Mouse (Mus musculus): ENCODE data around the gene Acacb.

Acacb gene

GRCm38 (mm10) chr5:114146028-114146888 lies at the start of gene Acacb:
TSS of gene Acacb (plus strand) at chr5:114146535.
- no peak for DNase-seq (ENCODE audit: low read depth)

GRCm38 (mm10) chr5:114099709-114100389 lies 46.5 kb upstream of the Acacb start:
- DNase-seq (ENCODE audit: low read depth), result peak; percentile 91

- DNase-seq (ENCODE audit: low read depth), result no peak
Observed at GRCm38 (mm10) chr5:114100390-114101099, 45.8 kb upstream of the Acacb start.

- DNase-seq (ENCODE audit: low read depth), result no peak
Observed at GRCm38 (mm10) chr5:114101873-114102272, 44.5 kb upstream of the Acacb start.

GRCm38 (mm10) chr5:114102807-114103206 lies 43.5 kb upstream of the Acacb start:
- peak; percentile 29 for DNase-seq (ENCODE audit: low read depth)

DNA sequence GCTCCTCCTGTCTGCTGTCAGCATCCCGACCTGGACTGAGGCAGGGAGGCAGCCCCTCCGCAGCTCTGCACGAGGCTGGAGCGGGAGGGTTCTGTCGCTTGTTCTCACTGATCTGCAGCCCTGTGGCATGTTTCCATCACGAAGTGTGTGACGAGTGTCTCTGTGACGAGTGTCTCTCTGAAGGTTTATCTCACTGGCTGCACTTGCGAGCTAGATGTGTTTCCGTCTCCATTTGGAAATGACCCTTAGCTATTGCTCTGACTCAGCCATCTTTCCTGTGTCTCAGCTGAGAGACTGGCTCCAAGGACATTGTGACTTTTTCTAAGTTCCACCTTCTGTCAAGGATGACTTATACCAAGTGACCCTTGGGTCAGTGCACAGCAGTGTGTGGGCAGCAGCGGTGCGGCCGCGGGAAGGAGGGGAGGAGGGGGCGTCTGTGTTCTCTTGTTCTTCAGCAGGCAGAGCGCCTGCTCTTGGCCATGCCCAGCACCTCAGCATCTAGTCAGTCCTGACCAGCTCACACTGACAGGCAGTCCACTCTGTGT lies 39.9 kb upstream of the Acacb start:
- no peak for DNase-seq (ENCODE audit: low read depth)

GRCm38 (mm10) chr5:114113334-114113733 lies 33.0 kb upstream of the Acacb start:
- peak; percentile 36 for DNase-seq (ENCODE audit: low read depth)

- no peak for DNase-seq (ENCODE audit: low read depth)
Observed at GRCm38 (mm10) chr5:114115030-114115429, 31.3 kb upstream of the Acacb start.

GRCm38 (mm10) chr5:114116586-114116985 lies 29.7 kb upstream of the Acacb start:
- DNase-seq (ENCODE audit: low read depth), result no peak

- DNase-seq (ENCODE audit: low read depth), result no peak
Observed at GRCm38 (mm10) chr5:114119806-114120205, 26.5 kb upstream of the Acacb start.

DNA sequence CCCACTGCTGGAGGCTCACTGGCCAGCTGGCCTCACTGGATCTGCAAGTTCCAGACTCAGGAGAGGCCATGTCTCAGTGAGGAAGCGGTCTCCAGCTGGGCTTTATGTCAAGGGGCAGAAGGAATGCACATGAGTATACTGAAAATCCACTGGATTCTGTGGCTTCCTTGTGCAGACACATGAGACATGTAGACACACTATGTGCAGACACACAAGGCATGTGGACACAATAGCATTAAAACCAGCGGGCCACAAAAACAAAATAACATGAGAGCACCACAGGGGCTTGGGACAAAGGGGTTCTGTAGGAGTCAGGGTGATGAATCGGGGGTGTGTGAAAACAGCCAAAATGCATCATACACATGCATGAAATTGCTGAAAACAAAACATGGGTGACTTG lies 20.3 kb upstream of the Acacb start:
- no peak for DNase-seq (ENCODE audit: low read depth)

DNA sequence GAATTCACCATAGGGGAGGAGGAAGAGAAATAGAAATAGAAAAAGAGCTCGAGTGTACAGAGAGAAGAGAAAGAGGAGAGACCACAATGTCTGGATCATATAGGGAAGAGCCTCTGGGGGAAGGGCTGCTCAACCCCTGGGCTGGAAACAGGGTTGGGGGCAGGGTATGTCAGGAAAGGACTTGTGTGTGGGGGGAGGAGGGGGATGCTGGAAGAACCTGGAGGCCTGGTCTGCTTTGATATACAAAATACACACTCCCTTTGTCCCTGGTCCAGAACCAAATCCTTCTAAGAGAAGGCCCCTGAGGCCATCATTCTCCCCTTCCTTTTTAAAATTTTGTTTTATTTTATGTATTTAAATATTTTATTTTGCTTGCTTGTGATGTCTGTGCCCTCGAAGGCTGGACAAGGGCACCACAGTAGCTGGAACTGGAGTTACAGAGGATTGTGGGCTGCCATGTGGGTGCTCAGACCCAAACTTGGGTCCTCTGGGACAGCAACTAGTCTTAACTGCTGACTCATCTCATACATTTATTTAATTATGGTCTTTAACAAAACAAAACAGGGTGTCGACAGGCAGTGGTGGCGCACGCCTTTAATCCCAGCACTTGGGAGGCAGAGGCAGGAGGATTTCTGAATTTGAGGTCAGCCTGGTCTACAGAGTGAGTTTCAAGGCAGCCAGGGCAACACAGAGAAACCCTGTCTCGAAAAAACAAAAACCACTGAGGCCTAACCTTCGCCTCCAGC lies 19.7 kb upstream of the Acacb start:
- no peak for DNase-seq (ENCODE audit: low read depth)

- DNase-seq (ENCODE audit: low read depth), result peak; percentile 47
Observed at GRCm38 (mm10) chr5:114127374-114128349, 18.7 kb upstream of the Acacb start, which contains the start of gene Alkbh2. TSS of gene Alkbh2 (minus strand) at chr5:114128218.

- DNase-seq (ENCODE audit: low read depth), result no peak
Observed at GRCm38 (mm10) chr5:114129550-114130210, 16.7 kb upstream of the Acacb start.

DNA sequence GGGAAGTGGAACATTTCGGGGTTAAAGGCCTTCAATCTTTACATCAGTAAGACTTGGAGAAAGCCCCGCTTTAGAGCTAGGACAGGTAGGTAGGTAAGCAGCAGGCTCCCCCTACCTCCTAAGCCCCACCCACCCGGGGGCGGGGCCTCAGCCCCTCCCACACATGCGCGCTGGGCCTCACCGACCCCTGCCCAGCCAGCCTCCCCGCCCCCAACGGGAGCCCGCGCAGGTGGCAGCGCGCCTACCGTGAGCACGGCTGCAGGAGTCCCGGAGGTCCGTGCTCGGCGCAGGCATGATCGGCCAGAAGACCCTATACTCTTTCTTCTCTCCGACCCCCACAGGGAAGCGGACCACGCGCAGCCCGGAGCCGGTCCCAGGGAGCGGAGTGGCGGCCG lies 16.1 kb upstream of the Acacb start, which contains the start of gene Ung:
Ung (plus strand) TSS at position 176 of the 395 bp plus-strand sequence.
- peak; percentile 37 for DNase-seq (ENCODE audit: low read depth)

GRCm38 (mm10) chr5:114130698-114131520 lies 15.4 kb upstream of the Acacb start:
- peak; percentile 93 for DNase-seq (ENCODE audit: low read depth)

GRCm38 (mm10) chr5:114131521-114131840 lies 14.9 kb upstream of the Acacb start:
- DNase-seq (ENCODE audit: low read depth), result peak; percentile 86

- DNase-seq (ENCODE audit: low read depth), result no peak
Observed at GRCm38 (mm10) chr5:114132841-114133240, 13.5 kb upstream of the Acacb start.

DNA sequence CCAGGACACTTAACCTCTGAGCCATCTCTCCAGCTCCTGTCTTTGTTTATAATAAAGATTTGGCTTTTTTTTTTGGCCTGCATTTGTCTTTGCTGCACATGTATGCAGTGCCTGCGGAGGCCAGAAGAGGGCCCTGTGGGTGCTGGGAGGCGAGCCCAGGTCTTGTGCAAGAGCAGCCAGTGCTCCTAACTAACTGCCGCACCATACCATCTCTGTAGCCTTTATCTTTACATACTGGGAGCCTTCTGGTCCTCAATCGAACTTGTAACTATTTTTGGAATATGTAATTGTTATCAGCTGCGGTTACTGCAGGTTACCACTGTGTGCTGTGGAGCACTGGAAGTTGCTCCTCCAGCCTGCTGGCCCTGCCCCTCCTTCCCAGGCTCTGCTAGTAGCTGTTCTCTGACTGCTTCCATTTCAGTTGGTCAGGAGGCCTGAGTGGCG lies 12.2 kb upstream of the Acacb start:
- DNase-seq (ENCODE audit: low read depth), result peak; percentile 85

Measured in 416B (cell line).